Mouse (Mus musculus) layer of hippocampus, adult 8-10 months (tissue): ENCODE data around the gene Tmem88b. TPM values are rescaled to one million over a fixed set of nuclear protein-coding genes. Genes with fewer than 3 reads are reported as not detected.
"Not testable (repeated sequence)": the region's sequence is repeated elsewhere in the genome, so short reads cannot be mapped to it uniquely, and the experiment has no call there.

Experiments used
- DNase-seq, 2 experiments: peaks; one replicate each; pipeline ENCODE4 v3.0.0; 2022; ENCODE audit warnings: low spot score in 2 of 2
- total RNA-seq, 4 experiments: library from RNA; stranded (reverse); gene quantifications; 2 replicates each; pipeline ENCODE4 v1.2.4; 2022

The Tmem88b gene
- total RNA-seq, 4 experiments from 2014 or later: 30.2 to 36.9 (median 34.5) TPM

- DNase-seq: peak; percentile 94 to 97
Measured at GRCm38 (mm10) chr4:155760613-155761355, 24.9 kb downstream of the Tmem88b start, which contains the start of gene Atad3a. Gene Atad3a (minus strand): TSS chr4:155761093.

DNA sequence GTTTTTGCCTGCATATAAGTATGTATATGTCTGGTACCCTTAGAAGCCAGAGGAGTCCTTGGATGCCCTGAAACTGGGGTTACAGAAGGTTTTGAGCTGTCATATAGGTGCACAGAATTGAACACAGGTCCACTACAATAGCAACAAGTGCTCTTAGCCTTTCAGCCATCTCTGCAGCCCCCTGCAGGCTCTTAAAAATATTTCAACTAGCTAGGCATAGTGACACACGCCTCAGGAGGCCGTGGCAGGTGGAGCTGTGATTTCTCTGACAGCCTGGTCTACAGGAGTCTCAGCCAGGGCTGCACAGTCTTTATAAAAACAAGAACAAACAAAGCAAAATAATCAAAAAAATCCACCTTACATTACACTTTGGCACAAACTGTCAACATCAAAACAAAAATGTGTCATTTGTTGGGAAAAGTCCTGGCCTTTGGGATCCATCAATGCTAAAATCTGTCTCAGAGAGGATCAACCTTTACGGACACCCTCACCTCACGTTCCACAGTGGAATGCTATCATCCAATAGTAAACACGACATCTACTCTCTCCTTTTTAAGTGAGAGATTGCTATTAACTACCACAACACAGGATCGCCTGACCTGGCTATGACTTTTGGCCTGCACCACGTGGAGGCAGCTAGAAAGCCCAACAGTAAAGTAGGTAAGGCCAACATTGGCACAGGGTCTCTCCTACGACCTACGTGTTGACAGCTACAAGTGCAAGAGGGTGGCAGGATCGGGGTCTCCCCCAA is 25.6 kb downstream of the Tmem88b start:
- DNase-seq: no peak

GRCm38 (mm10) chr4:155757011-155757410 is 28.7 kb downstream of the Tmem88b start:
- no peak for DNase-seq

DNA sequence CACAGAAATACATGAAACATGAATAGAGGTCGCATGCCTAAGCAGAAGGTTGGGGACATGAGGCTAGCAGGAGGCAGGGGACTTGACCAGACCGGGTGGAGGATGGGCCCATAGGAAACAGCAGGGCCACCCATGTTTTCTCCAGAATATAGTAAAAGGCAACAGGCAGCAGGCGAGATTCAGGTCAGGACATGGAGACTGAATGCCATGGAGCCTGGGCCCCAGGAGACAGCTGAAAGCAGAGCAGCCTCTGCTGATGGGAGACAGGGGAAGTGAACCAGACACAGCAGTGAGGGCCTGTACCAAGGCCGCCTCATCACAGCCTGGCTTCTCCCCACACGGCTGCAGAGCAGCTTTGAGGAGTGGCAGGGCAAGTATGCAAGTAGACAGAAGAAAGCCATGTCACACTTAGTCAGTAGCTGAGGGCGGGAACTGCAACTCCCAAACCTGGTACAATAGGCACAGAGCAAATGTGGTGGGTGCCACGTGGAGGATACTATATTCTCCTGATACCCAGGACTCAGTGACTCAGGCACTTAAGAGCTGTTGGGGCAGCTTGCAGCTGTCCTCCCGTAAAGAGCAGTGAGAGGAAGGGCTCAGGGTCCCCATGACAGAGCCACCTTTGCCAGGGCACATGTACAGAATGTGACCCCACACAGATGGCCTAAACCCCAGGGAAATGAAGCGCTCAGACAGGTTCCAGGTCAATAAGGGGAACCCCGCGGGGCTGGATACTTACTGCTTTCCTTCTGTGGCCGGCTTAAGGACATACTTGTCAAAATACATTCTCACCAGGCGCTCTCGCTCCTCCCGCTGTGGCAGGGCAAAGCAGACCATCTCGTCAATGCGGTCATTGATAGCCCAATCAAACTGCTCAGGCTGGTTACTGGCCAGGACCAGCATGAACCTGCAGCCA is 38.8 kb downstream of the Tmem88b start:
- DNase-seq: no peak

- DNase-seq: no peak
Measured at GRCm38 (mm10) chr4:155746036-155746548, 39.6 kb downstream of the Tmem88b start.

GRCm38 (mm10) chr4:155745136-155745535 is 40.5 kb downstream of the Tmem88b start:
- no peak for DNase-seq

GRCm38 (mm10) chr4:155744474-155744873 is 41.2 kb downstream of the Tmem88b start:
- DNase-seq: no peak

GRCm38 (mm10) chr4:155742684-155743083 is 43.0 kb downstream of the Tmem88b start:
- DNase-seq: no peak

- DNase-seq: not testable (repeated sequence)
Measured at GRCm38 (mm10) chr4:155740681-155741080, 45.0 kb downstream of the Tmem88b start.

- no peak for DNase-seq
Measured at GRCm38 (mm10) chr4:155739741-155740636, 45.7 kb downstream of the Tmem88b start.

- DNase-seq: no peak
Measured at GRCm38 (mm10) chr4:155739152-155739551, 46.5 kb downstream of the Tmem88b start.

DNA sequence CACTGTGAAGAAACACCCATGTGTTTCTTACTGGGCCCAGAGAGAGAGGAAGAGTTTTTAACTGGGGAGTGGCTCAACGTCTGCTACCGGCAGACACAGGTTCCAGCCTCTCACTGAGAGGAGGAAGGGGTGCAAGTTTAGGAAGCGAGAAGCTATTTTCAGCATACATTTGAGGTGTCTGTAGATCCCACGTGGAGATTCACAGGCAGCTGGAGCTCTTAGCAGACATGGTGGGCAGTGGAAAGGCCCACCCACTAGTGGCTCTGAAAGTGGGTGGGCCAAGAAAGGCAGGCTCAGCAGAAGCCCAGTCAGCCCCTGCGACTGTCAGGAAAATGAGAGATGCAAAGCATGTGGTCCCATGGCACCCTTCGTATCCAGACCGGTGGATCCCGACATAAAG is 47.4 kb downstream of the Tmem88b start:
- no peak for DNase-seq

- DNase-seq: no peak
Measured at GRCm38 (mm10) chr4:155736421-155736820, 49.3 kb downstream of the Tmem88b start.

DNA sequence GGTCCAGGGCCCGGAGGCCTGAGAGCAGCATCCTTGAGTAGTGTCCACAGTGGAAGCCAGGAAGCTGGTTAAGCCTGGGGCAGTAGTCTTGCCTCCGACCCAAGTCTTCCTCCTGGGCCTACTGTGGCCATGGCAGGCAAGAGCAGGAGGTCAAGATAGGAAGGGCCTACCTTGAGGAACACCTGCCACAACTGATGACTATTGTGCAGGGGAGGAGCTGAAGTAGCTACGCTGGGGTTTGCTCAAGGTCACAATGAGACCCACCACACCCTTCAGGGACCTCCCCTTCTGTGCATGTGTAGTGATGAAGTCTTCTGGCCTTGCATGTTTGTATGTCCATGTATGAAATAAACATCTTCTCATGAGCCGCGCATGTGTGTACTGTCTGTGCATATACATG is 49.9 kb downstream of the Tmem88b start:
- no peak for DNase-seq

GRCm38 (mm10) chr4:155734951-155735702 is 50.5 kb downstream of the Tmem88b start:
- DNase-seq: peak in 1 of 2 experiments; percentile 43

DNA sequence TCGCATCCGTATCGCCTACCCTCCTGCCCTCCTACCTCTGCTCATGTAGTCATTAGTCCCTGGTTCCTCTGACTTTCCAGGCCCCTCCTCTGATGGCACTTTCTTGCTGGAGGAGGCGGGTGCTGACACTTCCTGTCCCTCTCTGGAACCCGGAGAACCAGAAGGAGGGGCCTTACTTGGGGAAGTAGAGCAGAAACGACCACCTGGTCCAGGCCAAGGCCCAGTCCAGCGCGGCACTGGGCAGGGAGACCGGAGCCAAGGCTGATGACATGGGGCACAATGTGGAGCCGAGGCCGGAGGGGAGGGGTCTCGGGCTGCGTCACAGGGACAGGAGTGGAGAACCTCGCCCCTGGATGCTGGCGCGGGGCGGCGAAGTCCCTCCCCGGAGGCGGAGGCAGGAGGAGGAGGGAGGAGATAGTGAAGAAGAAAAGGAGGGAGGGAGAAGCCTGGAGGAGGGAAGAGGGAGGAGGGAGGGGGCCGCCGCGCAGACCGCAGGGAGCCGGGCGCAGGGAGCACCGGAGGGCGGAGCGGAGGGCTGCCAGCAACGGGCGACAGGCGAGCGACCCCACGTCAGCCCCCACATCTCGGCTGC is 51.2 kb downstream of the Tmem88b start, which contains the start of gene Tmem240:
TSS of gene Tmem240 (plus strand) at position 451 of the 592 bp plus-strand sequence.
- peak; percentile 86 to 90 for DNase-seq

DNA sequence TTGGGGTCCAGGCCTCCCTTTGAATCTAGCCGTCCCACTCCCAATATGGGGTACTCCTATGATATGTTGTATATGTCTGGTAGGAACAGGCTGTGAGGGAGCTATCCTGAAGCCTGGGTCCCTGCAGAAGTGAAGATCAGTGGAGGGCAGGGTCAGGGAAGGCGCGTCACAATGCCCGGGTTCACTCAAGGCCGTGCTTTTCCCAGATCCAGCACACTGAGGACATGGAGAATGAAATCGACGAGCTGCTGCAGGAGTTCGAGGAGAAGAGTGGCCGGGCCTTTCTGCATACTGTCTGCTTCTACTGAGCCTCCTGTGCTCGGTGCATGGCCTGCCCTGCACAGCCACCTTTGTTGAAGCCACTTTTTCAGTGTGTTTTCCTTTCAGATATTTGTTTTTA is 52.4 kb downstream of the Tmem88b start:
- no peak for DNase-seq
